Mouse (Mus musculus): ENCODE measurements around the gene Fam234a. TPM values are rescaled to one million over a fixed set of nuclear protein-coding genes. Genes with fewer than 3 reads are reported as not detected.

Fam234a gene
- total and polyA plus RNA-seq, 2 experiments from 2014 or later: 55.6 to 55.7 TPM

GRCm38 (mm10) chr17:26232863-26233262 lies 11.2 kb downstream of the Fam234a start:
- TF ChIP-seq CTCF (IDR thresholded peaks at IDR 0.05; ENCODE audit: low read depth) (peak; percentile 21; the same call in 1 of the 2 replicates), EP300 (IDR thresholded peaks at IDR 0.05; ENCODE audit: low read depth) (no peak)
- DNase-seq (ENCODE audit: low spot score) (no peak), ATAC-seq (ENCODE audit: insufficient read depth, low read depth) (no peak)
- no peaks in the 10 kb centered on the region for H3K9me3 ChIP-seq (replicated peaks; ENCODE audit: control insufficient read depth, low read length)
- H3K4me3 ChIP-seq (ENCODE audit: low read depth, low read length): no peak overlapping the region
- no peaks in the 10 kb centered on the region for H3K4me1 ChIP-seq (ENCODE audit: control insufficient read depth, insufficient read depth)
- no peak overlapping the region for H3K4me2 ChIP-seq (ENCODE audit: low read depth, low read length)
- no peaks in the 10 kb centered on the region; the same call in 1 of the 2 replicates for H3K36me3 ChIP-seq (replicated peaks; ENCODE audit: control insufficient read depth, insufficient read depth, low read length)
- WGBS: 75% methylated on average over 8 of the region's 8 CpGs
- H3K9ac ChIP-seq (replicated peaks; ENCODE audit: low read depth, low read length): no peak overlapping the region
- H3K27ac ChIP-seq (ENCODE audit: low read depth): no peak overlapping the region
- no peaks in the 10 kb centered on the region for H3K27me3 ChIP-seq (ENCODE audit: control insufficient read depth, insufficient read depth, low read length)

GRCm38 (mm10) chr17:26231156-26231555 lies 12.9 kb downstream of the Fam234a start:
- no peaks in the 10 kb centered on the region for H3K9me3 ChIP-seq (replicated peaks; ENCODE audit: control insufficient read depth, low read length)
- WGBS: 84% methylated on average over 5 of the region's 5 CpGs
- ATAC-seq (ENCODE audit: insufficient read depth, low read depth): no peak
- H3K4me2 ChIP-seq (ENCODE audit: low read depth, low read length): no peak overlapping the region
- H3K36me3 ChIP-seq (replicated peaks; ENCODE audit: control insufficient read depth, insufficient read depth, low read length): no peaks in the 10 kb centered on the region; the same call in 1 of the 2 replicates
- no peak for TF ChIP-seq EP300 (IDR thresholded peaks at IDR 0.05; ENCODE audit: low read depth)
- TF ChIP-seq CTCF (IDR thresholded peaks at IDR 0.05; ENCODE audit: low read depth): no peak
- no peaks in the 10 kb centered on the region for H3K27me3 ChIP-seq (ENCODE audit: control insufficient read depth, insufficient read depth, low read length)
- no peak overlapping the region for H3K9ac ChIP-seq (replicated peaks; ENCODE audit: low read depth, low read length)
- no peak for DNase-seq (ENCODE audit: low spot score)
- H3K4me3 ChIP-seq (ENCODE audit: low read depth, low read length): no peak overlapping the region
- H3K4me1 ChIP-seq (ENCODE audit: control insufficient read depth, insufficient read depth): no peaks in the 10 kb centered on the region
- no peak overlapping the region for H3K27ac ChIP-seq (ENCODE audit: low read depth)

- no peak overlapping the region for H3K9ac ChIP-seq (replicated peaks; ENCODE audit: low read depth, low read length)
- ATAC-seq (ENCODE audit: insufficient read depth, low read depth) (no peak), DNase-seq (ENCODE audit: low spot score) (no peak)
- no peaks in the 10 kb centered on the region for H3K9me3 ChIP-seq (replicated peaks; ENCODE audit: control insufficient read depth, low read length)
- no peaks in the 10 kb centered on the region for H3K27me3 ChIP-seq (ENCODE audit: control insufficient read depth, insufficient read depth, low read length)
- WGBS: 87% methylated on average over 5 of the region's 5 CpGs
- TF ChIP-seq EP300 (IDR thresholded peaks at IDR 0.05; ENCODE audit: low read depth) (no peak), CTCF (IDR thresholded peaks at IDR 0.05; ENCODE audit: low read depth) (no peak)
- no peak overlapping the region for H3K4me2 ChIP-seq (ENCODE audit: low read depth, low read length)
- no peaks in the 10 kb centered on the region; the same call in 1 of the 2 replicates for H3K36me3 ChIP-seq (replicated peaks; ENCODE audit: control insufficient read depth, insufficient read depth, low read length)
- no peaks in the 10 kb centered on the region for H3K4me1 ChIP-seq (ENCODE audit: control insufficient read depth, insufficient read depth)
- no peak overlapping the region for H3K4me3 ChIP-seq (ENCODE audit: low read depth, low read length)
- no peak overlapping the region for H3K27ac ChIP-seq (ENCODE audit: low read depth)
Measured at GRCm38 (mm10) chr17:26229776-26230175, 14.3 kb downstream of the Fam234a start.

- H3K4me2 ChIP-seq (ENCODE audit: low read depth, low read length): no peak overlapping the region
- 47% methylated on average over 12 of the region's 12 CpGs for WGBS
- no peaks in the 10 kb centered on the region for H3K9me3 ChIP-seq (replicated peaks; ENCODE audit: control insufficient read depth, low read length)
- no peaks in the 10 kb centered on the region for H3K27me3 ChIP-seq (ENCODE audit: control insufficient read depth, insufficient read depth, low read length)
- TF ChIP-seq CTCF (IDR thresholded peaks at IDR 0.05; ENCODE audit: low read depth) (no peak), EP300 (IDR thresholded peaks at IDR 0.05; ENCODE audit: low read depth) (no peak)
- H3K9ac ChIP-seq (replicated peaks; ENCODE audit: low read depth, low read length): no peak overlapping the region
- H3K36me3 ChIP-seq (replicated peaks; ENCODE audit: control insufficient read depth, insufficient read depth, low read length): 0 out of 2 replicates have a peak, but pooled peaks cover under 1% of the 10 kb centered on the region
- H3K27ac ChIP-seq (ENCODE audit: low read depth): no peak overlapping the region
- H3K4me1 ChIP-seq (ENCODE audit: control insufficient read depth, insufficient read depth): no peaks in the 10 kb centered on the region
- H3K4me3 ChIP-seq (ENCODE audit: low read depth, low read length): no peak overlapping the region
- ATAC-seq (ENCODE audit: insufficient read depth, low read depth) (0 out of 2 replicates have a peak, but pooled peaks have one; percentile 20), DNase-seq (ENCODE audit: low spot score) (no peak)
Measured at GRCm38 (mm10) chr17:26225150-26225549, 18.9 kb downstream of the Fam234a start.

- no peaks in the 10 kb centered on the region for H3K27me3 ChIP-seq (ENCODE audit: control insufficient read depth, insufficient read depth, low read length)
Measured at GRCm38 (mm10) chr17:26221508-26221907, 22.5 kb downstream of the Fam234a start.

GRCm38 (mm10) chr17:26212681-26213080 lies 31.4 kb downstream of the Fam234a start:
- Histone ChIP-seq H3K4me2 (ENCODE audit: low read depth, low read length) (no peak overlapping the region), H3K4me1 (ENCODE audit: control insufficient read depth, insufficient read depth) (no peaks in the 10 kb centered on the region), H3K9me3 (replicated peaks; ENCODE audit: control insufficient read depth, low read length) (no peaks in the 10 kb centered on the region), H3K27me3 (ENCODE audit: control insufficient read depth, insufficient read depth, low read length) (no peaks in the 10 kb centered on the region), H3K27ac (ENCODE audit: low read depth) (no peak overlapping the region), H3K9ac (replicated peaks; ENCODE audit: low read depth, low read length) (no peak overlapping the region), H3K36me3 (replicated peaks; ENCODE audit: control insufficient read depth, insufficient read depth, low read length) (peaks cover 25% of the 10 kb centered on the region; the same call in 1 of the 2 replicates), H3K4me3 (ENCODE audit: low read depth, low read length) (no peak overlapping the region)
- DNase-seq (ENCODE audit: low spot score): no peak
- TF ChIP-seq CTCF (IDR thresholded peaks at IDR 0.05; ENCODE audit: low read depth): no peak
- no peak for TF ChIP-seq EP300 (IDR thresholded peaks at IDR 0.05; ENCODE audit: low read depth)
- 77% methylated on average over 11 of the region's 11 CpGs for WGBS
- ATAC-seq (ENCODE audit: insufficient read depth, low read depth): peak; percentile 24; the same call in 1 of the 2 replicates

More at GRCm38 (mm10) chr17:26221508-26221907, 22.5 kb downstream of the Fam234a start:
- Histone ChIP-seq H3K36me3 (replicated peaks; ENCODE audit: control insufficient read depth, insufficient read depth, low read length) (peaks cover 14% of the 10 kb centered on the region; the same call in 1 of the 2 replicates), H3K9me3 (replicated peaks; ENCODE audit: control insufficient read depth, low read length) (no peaks in the 10 kb centered on the region), H3K4me1 (ENCODE audit: control insufficient read depth, insufficient read depth) (no peaks in the 10 kb centered on the region), H3K27ac (ENCODE audit: low read depth) (no peak overlapping the region), H3K4me2 (ENCODE audit: low read depth, low read length) (no peak overlapping the region), H3K4me3 (ENCODE audit: low read depth, low read length) (no peak overlapping the region), H3K9ac (replicated peaks; ENCODE audit: low read depth, low read length) (no peak overlapping the region)
- no peak for DNase-seq (ENCODE audit: low spot score)
- WGBS: 53% methylated on average over 2 of the region's 2 CpGs
- ATAC-seq (ENCODE audit: insufficient read depth, low read depth): no peak
- TF ChIP-seq EP300 (IDR thresholded peaks at IDR 0.05; ENCODE audit: low read depth) (no peak), CTCF (IDR thresholded peaks at IDR 0.05; ENCODE audit: low read depth) (no peak)
